Mouse (Mus musculus): ENCODE data around the gene Ankrd16. TPM values are rescaled to one million over a fixed set of nuclear protein-coding genes. Genes with fewer than 3 reads are reported as not detected.

Gene Ankrd16
- polyA plus RNA-seq, 1 experiment from 2014 or later: 33.2 TPM

DNA sequence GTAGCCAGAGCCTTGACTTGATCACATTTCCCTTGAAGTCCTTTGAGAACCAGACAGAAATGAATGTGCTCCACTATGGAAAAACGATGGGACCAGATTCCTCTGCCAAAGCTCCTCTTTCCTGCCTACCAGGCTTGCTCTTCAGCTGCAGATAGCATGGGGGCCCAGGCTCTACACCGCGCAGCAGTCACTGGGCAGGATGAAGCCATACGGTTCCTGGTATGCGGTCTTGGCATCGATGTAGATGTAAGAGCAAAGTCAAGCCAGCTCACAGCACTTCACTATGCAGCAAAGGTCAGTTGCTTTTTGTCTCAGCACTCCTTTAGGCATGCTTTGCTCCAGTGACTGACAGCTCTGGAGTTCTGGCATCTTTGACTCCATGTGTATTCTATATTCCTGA, 6.5 kb downstream of the Ankrd16 start:
- peaks cover 15% of the 10 kb centered on the region for H3K36me3 ChIP-seq (ENCODE audit: control insufficient read depth, insufficient read depth, low read length)
- ATAC-seq (replicated peaks; ENCODE audit: low FRiP score) (no peak), DNase-seq (ENCODE audit: low spot score) (no peak)
- H3K27ac ChIP-seq (ENCODE audit: low read depth, low read length): no peak overlapping the region
- no peaks in the 10 kb centered on the region for H3K27me3 ChIP-seq (ENCODE audit: control insufficient read depth, insufficient read depth, low read length)
- H3K4me1 ChIP-seq (replicated peaks; ENCODE audit: control insufficient read depth, insufficient read depth, low read length): no peaks in the 10 kb centered on the region; the same call in 1 of the 2 replicates
- no peak overlapping the region for H3K4me3 ChIP-seq (ENCODE audit: low read depth, low read length)
- H3K4me2 ChIP-seq (ENCODE audit: low read depth, low read length, severe bottlenecking): no peak overlapping the region
- 94% methylated on average over 6 of the region's 6 CpGs for WGBS
- H3K9ac ChIP-seq (ENCODE audit: low read length): no peak overlapping the region
- no peaks in the 10 kb centered on the region for H3K9me3 ChIP-seq (ENCODE audit: control insufficient read depth, low read length)

DNA sequence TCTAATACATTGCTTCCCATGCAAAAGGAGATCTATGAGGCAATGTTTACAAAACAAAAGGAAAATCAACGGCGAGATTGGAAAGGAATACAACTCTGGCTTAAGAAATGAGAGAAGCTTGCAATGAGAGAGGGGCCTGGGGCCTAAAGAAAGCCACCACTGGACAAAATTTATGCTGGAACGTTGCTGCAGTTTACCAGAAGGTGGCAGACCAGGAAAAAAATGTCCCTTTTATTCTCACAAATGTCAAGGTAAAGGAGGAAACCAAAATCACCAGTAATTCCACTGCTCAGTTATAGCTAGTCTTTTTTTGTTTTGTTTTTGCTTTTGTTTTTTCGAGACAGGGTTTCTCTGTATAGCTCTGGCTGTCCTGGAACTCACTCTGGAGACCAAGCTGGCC, 17.0 kb downstream of the Ankrd16 start:
- Histone ChIP-seq H3K27me3 (ENCODE audit: control insufficient read depth, insufficient read depth, low read length) (no peaks in the 10 kb centered on the region), H3K9ac (ENCODE audit: low read length) (no peak overlapping the region), H3K36me3 (ENCODE audit: control insufficient read depth, insufficient read depth, low read length) (peaks cover 10% of the 10 kb centered on the region), H3K27ac (ENCODE audit: low read depth, low read length) (no peak overlapping the region), H3K4me1 (replicated peaks; ENCODE audit: control insufficient read depth, insufficient read depth, low read length) (no peaks in the 10 kb centered on the region), H3K4me2 (ENCODE audit: low read depth, low read length, severe bottlenecking) (no peak overlapping the region), H3K4me3 (ENCODE audit: low read depth, low read length) (no peak overlapping the region), H3K9me3 (ENCODE audit: control insufficient read depth, low read length) (no peaks in the 10 kb centered on the region)
- ATAC-seq (replicated peaks; ENCODE audit: low FRiP score): no peak
- DNase-seq (ENCODE audit: low spot score): no peak
- 77% methylated on average over 4 of the region's 4 CpGs for WGBS

DNA sequence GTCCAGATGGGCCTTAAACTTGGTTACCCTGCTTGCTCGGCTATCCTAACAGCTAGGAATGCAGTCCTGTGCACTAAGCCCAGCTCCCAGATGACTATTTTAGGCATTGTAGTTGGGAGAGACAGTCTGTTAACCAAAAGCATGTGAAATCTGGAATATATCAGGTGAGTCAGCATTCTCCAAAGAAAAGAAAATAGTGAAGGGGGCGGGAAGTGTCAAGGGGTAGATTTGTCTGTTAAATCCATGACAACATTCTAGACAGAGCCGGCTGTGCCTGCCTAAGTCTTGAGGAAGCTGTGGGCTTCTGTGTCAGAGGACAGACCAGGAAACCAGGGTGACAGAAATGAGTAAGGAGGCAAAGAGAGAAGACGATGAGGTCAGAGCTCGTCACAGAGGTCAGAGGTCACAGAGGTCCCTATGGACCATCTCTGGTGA, 20.3 kb downstream of the Ankrd16 start:
- Histone ChIP-seq H3K27ac (ENCODE audit: low read depth, low read length) (no peak overlapping the region), H3K27me3 (ENCODE audit: control insufficient read depth, insufficient read depth, low read length) (no peaks in the 10 kb centered on the region), H3K4me2 (ENCODE audit: low read depth, low read length, severe bottlenecking) (no peak overlapping the region), H3K9me3 (ENCODE audit: control insufficient read depth, low read length) (no peaks in the 10 kb centered on the region), H3K4me3 (ENCODE audit: low read depth, low read length) (no peak overlapping the region), H3K4me1 (replicated peaks; ENCODE audit: control insufficient read depth, insufficient read depth, low read length) (no peaks in the 10 kb centered on the region), H3K36me3 (ENCODE audit: control insufficient read depth, insufficient read depth, low read length) (no peaks in the 10 kb centered on the region), H3K9ac (ENCODE audit: low read length) (no peak overlapping the region)
- 75% methylated on average over 5 of the region's 5 CpGs for WGBS
- ATAC-seq (replicated peaks; ENCODE audit: low FRiP score) (no peak), DNase-seq (ENCODE audit: low spot score) (no peak)

DNA sequence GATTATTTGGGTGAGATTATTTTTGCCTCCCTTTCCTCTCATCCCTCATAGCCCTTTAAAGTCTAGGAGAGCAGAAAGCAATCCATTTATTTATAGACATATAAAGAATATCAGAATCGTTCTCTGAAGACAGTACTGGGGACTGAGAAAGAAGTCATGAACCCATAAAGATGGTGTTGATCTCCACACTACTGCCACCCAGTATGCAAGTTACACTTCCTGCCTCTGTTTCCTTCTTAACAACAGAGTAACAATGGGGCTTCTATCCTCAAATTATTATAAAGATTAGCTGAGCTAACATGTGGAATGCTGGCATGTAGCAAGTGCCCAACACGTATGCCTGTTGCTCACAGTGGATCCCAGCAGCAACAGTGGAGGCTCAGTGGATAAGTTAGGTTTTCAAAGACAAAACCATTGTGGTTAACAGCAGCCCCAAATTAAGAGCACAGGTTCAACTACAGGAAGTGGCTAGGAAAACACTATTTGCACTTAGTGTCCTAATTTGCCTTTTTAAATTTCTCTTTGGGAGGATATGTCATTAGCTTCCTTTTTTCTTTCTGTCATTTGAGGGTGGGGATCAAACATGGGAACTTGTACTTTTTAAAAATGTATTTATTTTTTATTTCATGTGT, 23.7 kb downstream of the Ankrd16 start:
- Histone ChIP-seq H3K36me3 (ENCODE audit: control insufficient read depth, insufficient read depth, low read length) (no peaks in the 10 kb centered on the region), H3K4me3 (ENCODE audit: low read depth, low read length) (no peak overlapping the region), H3K27me3 (ENCODE audit: control insufficient read depth, insufficient read depth, low read length) (no peaks in the 10 kb centered on the region), H3K9ac (ENCODE audit: low read length) (no peak overlapping the region), H3K27ac (ENCODE audit: low read depth, low read length) (no peak overlapping the region), H3K9me3 (ENCODE audit: control insufficient read depth, low read length) (no peaks in the 10 kb centered on the region), H3K4me1 (replicated peaks; ENCODE audit: control insufficient read depth, insufficient read depth, low read length) (no peaks in the 10 kb centered on the region), H3K4me2 (ENCODE audit: low read depth, low read length, severe bottlenecking) (no peak overlapping the region)
- DNase-seq (ENCODE audit: low spot score): no peak
- WGBS: 89% methylated on average over 2 of the region's 2 CpGs
- ATAC-seq (replicated peaks; ENCODE audit: low FRiP score): no peak

Other genes with a start within 250 kb of the Ankrd16 start
- gene Pfkfb3, start 223.8 kb upstream of the Ankrd16 start, polyA plus RNA-seq (2014; fragmentation: Nextera tagmentation; extraction: Ambion mirVana): 14.1 and 18.4 TPM in 2 replicates
- 200 and 205 TPM in 2 replicates for gene Rbm17, start 173.7 kb upstream of the Ankrd16 start, polyA plus RNA-seq (2014; fragmentation: Nextera tagmentation; extraction: Ambion mirVana)
- gene Gm17490, start 151.6 kb upstream of the Ankrd16 start, polyA plus RNA-seq (2014; fragmentation: Nextera tagmentation; extraction: Ambion mirVana): not detected in 2 replicates
- not detected in 2 replicates for gene Il2ra, start 135.1 kb upstream of the Ankrd16 start, polyA plus RNA-seq (2014; fragmentation: Nextera tagmentation; extraction: Ambion mirVana)
- 0.13 and 0.25 TPM in 2 replicates for gene Il15ra, start 72.6 kb upstream of the Ankrd16 start, polyA plus RNA-seq (2014; fragmentation: Nextera tagmentation; extraction: Ambion mirVana)
- 122 and 127 TPM in 2 replicates for gene Fbh1, start 294 bp upstream of the Ankrd16 start, polyA plus RNA-seq (2014; fragmentation: Nextera tagmentation; extraction: Ambion mirVana)

Data from forebrain, embryonic 11.5 days (tissue).